Mouse (Mus musculus) MEL (cell line): Measurements from ENCODE around the gene Srxn1. TPM values are rescaled to one million over a fixed set of nuclear protein-coding genes. Genes with fewer than 3 reads are reported as not detected.

Source experiments
- DNase-seq: peaks from one replicate; pipeline ENCODE4 v3.0.0; 2011; ENCODE audit warnings: low read depth, low spot score
- H3K27ac ChIP-seq: 2 replicates; pipeline ENCODE4 v1.5.1; 2012; ENCODE audit warnings: low read depth, mild to moderate bottlenecking, control low read depth, low read length, moderate library complexity; ENCODE audit not compliant: control insufficient read depth
- H3K27me3 ChIP-seq, 2 experiments: fragments of 150-350 bp in 1 of 2; sonication (generic) in 1 of 2; 2 replicates each; pipeline ENCODE4 v1.6.1; 2012; ENCODE audit warnings: low read length in 2 of 2, mild to moderate bottlenecking in 2 of 2, improper control_type of control experiment in 1 of 2, moderate library complexity in 1 of 2; ENCODE audit not compliant: insufficient read depth in 2 of 2, control insufficient read depth in 1 of 2
- H3K36me3 ChIP-seq, 2 experiments: 2 replicates each; pipeline ENCODE4 v1.6.1; 2012 to 2014; ENCODE audit warnings: low read length in 2 of 2, improper control_type of control experiment in 1 of 2, inconsistent platforms in 1 of 2, mild to moderate bottlenecking in 1 of 2; ENCODE audit not compliant: insufficient read depth in 2 of 2, control insufficient read depth in 1 of 2
- H3K4me1 ChIP-seq, 2 experiments: fragments of 150-350 bp in 1 of 2; sonication (generic) in 1 of 2; 2 replicates each; pipeline ENCODE4 v1.6.1; 2012; ENCODE audit warnings: low read length in 2 of 2, improper control_type of control experiment in 1 of 2, mild to moderate bottlenecking in 1 of 2; ENCODE audit not compliant: insufficient read depth in 2 of 2, control insufficient read depth in 1 of 2
- H3K4me3 ChIP-seq, 2 experiments: fragments of 150-350 bp in 1 of 2; sonication (generic) in 1 of 2; 2 replicates each; pipeline ENCODE4 v1.5.1; 2012; ENCODE audit warnings: low read depth in 2 of 2, low read length in 2 of 2, mild to moderate bottlenecking in 2 of 2, moderate library complexity in 2 of 2, control low read depth in 1 of 2, improper control_type of control experiment in 1 of 2; ENCODE audit not compliant: control insufficient read depth in 1 of 2, insufficient read depth in 1 of 2
- H3K79me2 ChIP-seq: 2 replicates; pipeline ENCODE4 v1.6.1; 2012; ENCODE audit warnings: mild to moderate bottlenecking, low read length, moderate library complexity; ENCODE audit not compliant: control insufficient read depth, poor library complexity, insufficient read depth
- H3K9ac ChIP-seq: 2 replicates; pipeline ENCODE4 v1.6.1; 2012; ENCODE audit warnings: low read depth, mild to moderate bottlenecking, control low read depth, low read length, moderate library complexity; ENCODE audit not compliant: control insufficient read depth, poor library complexity, severe bottlenecking
- H3K9me3 ChIP-seq: fragments of 150-350 bp; sonication (generic); replicated peaks from 2 replicates; pipeline ENCODE4 v1.6.1; 2012; ENCODE audit warnings: mild to moderate bottlenecking, low read length, improper control_type of control experiment, moderate library complexity; ENCODE audit not compliant: insufficient read depth
- CHD1 ChIP-seq: IDR thresholded peaks from 2 replicates; pipeline ENCODE4 v1.6.1; 2012; ENCODE audit warnings: low read depth, mild to moderate bottlenecking, inconsistent platforms, low read length, improper control_type of control experiment
- E2F4 ChIP-seq: IDR thresholded peaks from 2 replicates; pipeline ENCODE4 v1.6.1; 2011; ENCODE audit warnings: low read depth, low read length, improper control_type of control experiment, borderline replicate concordance
- ELF1 ChIP-seq: IDR thresholded peaks from 2 replicates; pipeline ENCODE4 v1.6.1; 2014; ENCODE audit warnings: low read depth, mild to moderate bottlenecking, inconsistent platforms, low read length, improper control_type of control experiment, moderate library complexity
- ETS1 ChIP-seq: IDR thresholded peaks from 2 replicates; pipeline ENCODE4 v1.6.1; 2012; ENCODE audit warnings: low read depth, mild to moderate bottlenecking, inconsistent platforms, low read length, improper control_type of control experiment, moderate library complexity
- GATA1 ChIP-seq: IDR thresholded peaks from 2 replicates; pipeline ENCODE4 v1.6.1; 2011; ENCODE audit warnings: low read depth, low read length, improper control_type of control experiment
- KAT2A ChIP-seq: conservative IDR thresholded peaks from 2 replicates; pipeline ENCODE4 v1.6.1; 2012; ENCODE audit warnings: low read depth, low read length, improper control_type of control experiment, inconsistent platforms
- MAX ChIP-seq: IDR thresholded peaks from 2 replicates; pipeline ENCODE4 v1.6.1; 2011; ENCODE audit warnings: low read length, improper control_type of control experiment
- MEF2A ChIP-seq: IDR thresholded peaks from 2 replicates; pipeline ENCODE4 v1.6.1; 2014; ENCODE audit warnings: low read depth, mild to moderate bottlenecking, inconsistent platforms, low read length, improper control_type of control experiment; ENCODE audit not compliant: poor library complexity, insufficient replicate concordance, severe bottlenecking; ENCODE audit errors: extremely low read depth
- MXI1 ChIP-seq: IDR thresholded peaks from 2 replicates; pipeline ENCODE4 v1.6.1; 2011; ENCODE audit warnings: mild to moderate bottlenecking, low read depth, low read length, improper control_type of control experiment
- MYB ChIP-seq: IDR thresholded peaks from 2 replicates; pipeline ENCODE4 v1.6.1; 2011; ENCODE audit warnings: mild to moderate bottlenecking, low read depth, low read length, improper control_type of control experiment
- POLR2AphosphoS2 ChIP-seq: IDR thresholded peaks from 2 replicates; pipeline ENCODE4 v1.6.1; 2011; ENCODE audit warnings: low read length, improper control_type of control experiment
- POLR2AphosphoS5 ChIP-seq: IDR thresholded peaks from 2 replicates; pipeline ENCODE4 v1.6.1; 2012; ENCODE audit warnings: low read depth, borderline replicate concordance, mild to moderate bottlenecking, inconsistent platforms, low read length, moderate library complexity, mixed read lengths
- RAD21 ChIP-seq: IDR thresholded peaks from 2 replicates; pipeline ENCODE4 v1.6.1; 2011; ENCODE audit warnings: mild to moderate bottlenecking, low read depth, low read length, improper control_type of control experiment
- RCOR1 ChIP-seq: IDR thresholded peaks from 2 replicates; pipeline ENCODE4 v1.6.1; 2012; ENCODE audit warnings: low read depth, mild to moderate bottlenecking, inconsistent platforms, low read length, improper control_type of control experiment
- SMC3 ChIP-seq: IDR thresholded peaks from 2 replicates; pipeline ENCODE4 v1.6.1; 2011; ENCODE audit warnings: low read depth, low read length, improper control_type of control experiment
- TAL1 ChIP-seq: IDR thresholded peaks from 2 replicates; pipeline ENCODE4 v1.6.1; 2012; ENCODE audit warnings: mild to moderate bottlenecking, inconsistent platforms, low read length, moderate library complexity, mixed read lengths
- USF1 ChIP-seq: IDR thresholded peaks from 2 replicates; pipeline ENCODE4 v1.6.1; 2014; ENCODE audit warnings: low read depth, mild to moderate bottlenecking, inconsistent platforms, low read length, improper control_type of control experiment, moderate library complexity
- ZC3H11A ChIP-seq: IDR thresholded peaks from 2 replicates; pipeline ENCODE4 v1.6.1; 2012; ENCODE audit warnings: low read depth, mild to moderate bottlenecking, inconsistent platforms, low read length, improper control_type of control experiment
- ZMIZ1 ChIP-seq: IDR thresholded peaks from 2 replicates; pipeline ENCODE4 v1.6.1; 2012; ENCODE audit warnings: low read depth, mild to moderate bottlenecking, inconsistent platforms, low read length, improper control_type of control experiment, moderate library complexity
- polyA plus RNA-seq, 2 experiments: library from polyadenylated mRNA; stranded (reverse) in 1 of 2; unstranded in 1 of 2; fragments of >175 nt in 1 of 2; fragments of >200 nt in 1 of 2; gene quantifications; 2 replicates each; pipeline versions ENCODE4 v1.2.1 to v1.2.4; 2012; ENCODE audit warnings: low replicate concordance in 2 of 2, low read depth in 1 of 2; ENCODE audit not compliant: insufficient read length in 2 of 2, insufficient read depth in 1 of 2, missing spikeins in 1 of 2
- total RNA-seq: library from RNA; depleted of rRNA; stranded (reverse); fragments of 300-350 nt; gene quantifications from 2 replicates; pipeline ENCODE4 v1.2.3, GENCODE M21; 2012

The Srxn1 gene
- total and polyA plus RNA-seq, 3 experiments, result 31.3 to 48.6 TPM; not detected in 1

GRCm38 (mm10) chr2:152080685-152081541 lies 24.4 kb upstream of the Srxn1 start, which contains the start of gene Scrt2:
Scrt2 (plus strand) TSS chr2:152081529.
- Histone ChIP-seq H3K79me2 (no peaks in the 10 kb centered on the region), H3K27ac (no peak within 1 kb of the TSS), H3K27me3 (peaks cover 2 to 8% of the 10 kb centered on the region in 2 experiments; a peak in 3 of 4 replicates), H3K4me1 (peaks cover 0 to 9% of the 10 kb centered on the region in 2 experiments; a peak in 1 of 4 replicates), H3K9ac (no peak within 1 kb of the TSS), H3K9me3 (no peaks in the 10 kb centered on the region), H3K36me3 (peaks cover 0 to 3% of the 10 kb centered on the region in 2 experiments; a peak in 2 of 4 replicates), H3K4me3 (no peak within 1 kb of the TSS)
- TF ChIP-seq MXI1, result no peak
- no peak for TF ChIP-seq MEF2A
- no peak for TF ChIP-seq E2F4
- no peak for TF ChIP-seq ZC3H11A
- no peak for TF ChIP-seq SMC3
- TF ChIP-seq ZMIZ1, result no peak
- TF ChIP-seq ETS1, result no peak
- TF ChIP-seq MAX, result no peak
- TF ChIP-seq GATA1, result no peak
- no peak for TF ChIP-seq MYB
- TF ChIP-seq POLR2AphosphoS2, result no peak
- TF ChIP-seq RAD21, result no peak
- TF ChIP-seq CHD1, result no peak
- TF ChIP-seq TAL1, result no peak
- no peak for TF ChIP-seq POLR2AphosphoS5
- TF ChIP-seq RCOR1, result no peak
- no peak for TF ChIP-seq ELF1
- no peak for TF ChIP-seq USF1
- TF ChIP-seq KAT2A, result no peak
- no peak for DNase-seq
